Mouse (Mus musculus) midbrain, embryonic 13.5 days (tissue): Measurements from ENCODE around the gene Gm28047. TPM values are rescaled to one million over a fixed set of nuclear protein-coding genes. Genes with fewer than 3 reads are reported as not detected.

Source experiments
- microRNA counts: library from miRNA; unstranded; fragments of <30 nt; microRNA quantifications from one replicate; lab custom pipeline; 2016
- microRNA-seq: library from miRNA; unstranded; fragments of <30 nt; microRNA quantifications from one replicate; pipeline ENCODE4, GENCODE M21; 2016
- polyA plus RNA-seq: library from polyadenylated mRNA; unstranded; fragments of >200 nt; fragmentation: Nextera tagmentation; extraction: Ambion mirVana; gene quantifications from 2 replicates; pipeline ENCODE4 v1.2.1, GENCODE M21; 2015

The Gm28047 gene
- polyA plus RNA-seq, 1 experiment from 2014 or later = not detected

MicroRNA genes within 50 kb of the gene (microRNA counts, 519-probe panel; counts per million panel counts)
- microRNA mmu-miR-688 (lab: Ali Mortazavi, UCI) = 110 counts per million, percentile 56 among the panel's probes with 10 or more counts

Small RNA genes within 50 kb of the gene (microRNA-seq; reads per million reads assigned to microRNA genes)
- not detected for gene Mir688

Other genes with a start within 250 kb of the Gm28047 start
- gene Sp1, start 218.9 kb downstream of the Gm28047 start, polyA plus RNA-seq = 5.6 TPM in 2 replicates
- 0.30 and 0.74 TPM in 2 replicates for gene Amhr2, start 179.7 kb downstream of the Gm28047 start, polyA plus RNA-seq
- gene Prr13, start 166.0 kb downstream of the Gm28047 start, polyA plus RNA-seq = 113 and 119 TPM in 2 replicates
- gene Pcbp2, start 154.5 kb downstream of the Gm28047 start, polyA plus RNA-seq = 164 and 166 TPM in 2 replicates
- 4.5 and 16.7 TPM in 2 replicates for gene Gm10337, start 121.3 kb downstream of the Gm28047 start, polyA plus RNA-seq
- 47.9 and 53.9 TPM in 2 replicates for gene Map3k12, start 108.0 kb downstream of the Gm28047 start, polyA plus RNA-seq
- 98.2 and 101 TPM in 2 replicates for gene Tarbp2, start 106.9 kb downstream of the Gm28047 start, polyA plus RNA-seq
- 2.9 and 5.0 TPM in 2 replicates for gene Npff, start 100.1 kb downstream of the Gm28047 start, polyA plus RNA-seq
- 15.9 and 22.1 TPM in 2 replicates for gene Atf7, start 397 bp upstream of the Gm28047 start, polyA plus RNA-seq
- 58.9 and 59.1 TPM in 2 replicates for gene Atp5g2, start 47.3 kb upstream of the Gm28047 start, polyA plus RNA-seq
- gene Calcoco1, start 97.1 kb upstream of the Gm28047 start, polyA plus RNA-seq = 41.9 and 51.1 TPM in 2 replicates